Mouse (Mus musculus): Measurements from ENCODE around the gene Gm42906.

Gm42906 gene

DNA sequence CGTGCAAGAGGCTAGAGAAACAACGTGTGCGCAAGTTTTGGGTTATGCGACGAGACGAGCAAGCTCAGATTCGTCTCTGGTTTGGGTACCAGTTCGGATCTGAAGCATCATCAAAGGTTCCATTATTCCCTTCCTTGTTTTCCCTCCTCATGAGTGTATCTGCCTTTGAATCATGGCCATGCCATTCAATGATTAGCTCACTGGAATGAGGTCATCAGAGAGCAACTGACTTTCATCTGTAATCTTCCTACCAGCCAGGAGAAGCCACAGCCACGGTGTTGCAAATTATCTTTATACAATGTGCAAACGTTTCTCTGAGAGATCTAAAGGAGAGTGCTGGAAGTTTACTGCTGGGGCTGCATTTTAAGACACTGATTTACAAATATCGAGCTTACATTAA, 240.6 kb downstream of the Gm42906 start:
- DNase-seq (ENCODE audit: low spot score), result no peak

DNA sequence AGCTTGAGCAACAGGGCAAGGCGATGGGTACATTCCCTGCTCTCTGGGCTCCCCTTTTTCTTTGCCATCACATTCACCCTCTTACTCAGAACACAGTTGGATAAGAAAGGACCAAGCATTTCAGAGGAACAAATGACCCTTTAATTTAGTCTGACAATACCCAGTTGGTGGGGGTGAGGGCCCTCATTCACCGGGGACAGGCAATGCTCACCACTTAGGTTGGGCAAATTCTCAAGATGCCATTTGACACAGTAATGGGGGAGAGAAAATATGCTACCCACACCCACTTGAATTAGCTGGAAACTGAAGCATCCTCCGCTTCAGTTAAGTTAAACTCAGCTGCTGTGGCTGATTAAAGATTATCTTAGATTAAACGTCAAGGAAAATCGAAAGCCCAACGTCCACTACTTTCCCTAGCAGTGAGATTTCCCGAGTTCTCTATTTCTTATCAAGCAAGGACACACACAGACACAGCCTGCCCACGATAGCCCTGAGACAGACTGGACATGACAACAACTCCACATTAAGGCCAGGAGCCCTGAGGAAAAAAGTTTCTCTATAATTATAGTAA, 242.6 kb downstream of the Gm42906 start:
- DNase-seq (ENCODE audit: low spot score), result no peak

DNA sequence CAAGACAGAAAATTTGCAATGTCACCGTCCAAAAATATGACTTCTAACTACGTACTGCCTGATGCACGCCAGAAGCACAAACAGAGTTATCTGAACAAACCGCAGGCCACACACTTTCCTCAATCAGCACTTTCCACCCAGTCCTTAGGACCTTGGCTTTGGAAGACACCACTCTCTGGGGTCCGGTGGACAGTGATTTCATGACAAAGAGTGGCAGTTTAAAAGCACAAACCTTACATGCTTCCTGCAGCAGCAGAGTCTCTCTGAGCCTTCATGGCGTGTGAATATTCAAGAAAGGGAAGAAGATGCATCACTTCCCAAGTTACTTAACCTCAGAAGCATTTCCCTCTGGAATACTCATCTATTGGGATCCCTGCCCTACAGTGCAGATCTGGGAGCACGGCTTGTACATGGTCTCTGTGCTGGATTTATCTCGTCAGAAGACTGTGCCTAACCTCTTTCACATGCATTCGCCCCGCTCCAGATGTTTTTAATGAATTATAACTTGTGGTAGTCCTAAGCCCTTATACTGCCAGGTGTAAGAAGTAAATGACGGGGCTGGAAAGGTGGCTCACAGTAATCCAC, 244.2 kb downstream of the Gm42906 start:
- DNase-seq (ENCODE audit: low spot score), result no peak

DNA sequence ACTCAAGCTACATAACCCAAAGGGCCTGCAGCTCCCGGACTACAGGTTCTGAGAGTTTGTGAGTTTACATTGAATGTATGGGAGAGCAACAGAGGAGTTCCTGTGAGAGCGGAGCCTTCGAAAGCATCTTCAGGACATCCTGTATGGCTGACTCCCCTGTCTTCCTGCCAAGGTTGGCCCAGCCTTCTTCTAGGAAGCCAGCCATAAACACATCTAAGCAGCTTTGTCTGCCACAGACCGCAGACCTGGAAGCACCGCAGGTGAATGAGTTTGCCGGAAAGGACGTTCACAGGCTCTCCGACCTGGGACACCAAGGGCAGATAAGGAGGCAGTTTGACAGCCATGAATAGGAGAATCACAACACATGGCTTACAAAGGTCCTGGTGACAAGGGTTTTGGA, 246.7 kb downstream of the Gm42906 start:
- no peak for DNase-seq (ENCODE audit: low spot score)

DNA sequence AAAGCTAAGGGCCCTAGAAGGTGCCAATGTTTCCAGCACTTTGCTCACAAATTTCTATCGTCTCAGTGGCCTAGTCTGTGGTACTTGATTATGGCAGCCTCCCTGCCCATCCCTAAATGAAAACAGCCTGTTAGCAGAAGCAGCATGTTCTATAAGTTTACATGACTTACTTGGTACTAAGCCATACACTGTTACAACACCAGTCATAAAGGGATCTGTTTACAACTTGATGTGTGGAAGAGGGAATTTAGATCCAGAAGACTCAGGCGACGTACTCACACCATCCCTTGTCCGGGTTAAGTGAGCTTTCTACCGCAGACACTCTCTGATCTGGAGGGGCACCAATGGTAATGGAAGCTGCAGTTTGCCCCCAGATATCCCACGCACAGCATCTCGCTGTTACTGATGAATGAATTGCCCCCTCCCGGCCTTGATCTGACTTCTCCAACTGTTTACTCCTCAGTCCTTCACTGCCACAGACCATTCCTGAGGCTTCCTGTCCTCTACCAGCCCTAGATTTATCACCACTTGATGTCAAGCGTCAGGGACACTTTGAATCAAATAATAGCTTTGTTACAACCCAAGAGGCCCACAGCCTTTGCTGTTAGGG, 247.7 kb downstream of the Gm42906 start:
- no peak for DNase-seq (ENCODE audit: low spot score)

DNA sequence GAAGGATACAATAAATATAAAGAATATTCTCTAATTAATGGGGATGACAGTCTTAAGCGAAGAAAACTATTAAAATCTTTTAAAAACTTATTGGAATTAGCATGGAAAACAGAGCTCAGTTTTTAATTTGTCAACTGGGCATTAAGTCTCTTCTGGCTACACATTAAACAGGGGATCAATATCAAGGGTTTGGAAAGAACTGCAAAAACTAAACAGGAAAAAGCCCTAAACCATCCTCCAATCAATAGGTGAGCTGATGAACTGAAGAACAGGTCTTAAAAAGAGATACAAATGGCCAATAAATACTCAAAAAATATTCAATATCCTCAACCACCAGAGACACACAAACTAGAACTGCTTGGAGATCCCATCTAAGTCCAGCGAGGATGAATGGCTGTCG, 250.8 kb downstream of the Gm42906 start:
- DNase-seq (ENCODE audit: low spot score), result no peak

DNA sequence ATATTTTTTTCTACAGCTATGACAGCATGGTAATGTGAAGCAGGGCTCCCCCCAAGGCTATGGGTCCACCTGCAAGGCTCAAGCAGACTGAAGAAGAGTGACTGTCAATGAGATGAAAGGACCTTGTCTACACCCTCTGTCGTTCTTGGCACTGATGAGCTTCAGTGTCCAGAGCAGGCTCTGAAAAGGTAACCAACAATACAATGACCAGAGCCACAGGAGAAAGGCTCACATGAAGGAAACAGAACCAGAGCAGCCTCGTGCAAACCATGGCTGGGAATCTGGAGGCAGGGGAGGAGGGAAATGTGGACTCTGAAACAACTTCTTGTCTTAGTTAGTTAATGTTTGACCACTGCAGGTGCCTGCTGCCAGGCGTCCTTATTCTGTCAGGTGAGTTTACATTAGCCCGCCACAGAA, 252.1 kb downstream of the Gm42906 start:
- no peak for DNase-seq (ENCODE audit: low spot score)

DNA sequence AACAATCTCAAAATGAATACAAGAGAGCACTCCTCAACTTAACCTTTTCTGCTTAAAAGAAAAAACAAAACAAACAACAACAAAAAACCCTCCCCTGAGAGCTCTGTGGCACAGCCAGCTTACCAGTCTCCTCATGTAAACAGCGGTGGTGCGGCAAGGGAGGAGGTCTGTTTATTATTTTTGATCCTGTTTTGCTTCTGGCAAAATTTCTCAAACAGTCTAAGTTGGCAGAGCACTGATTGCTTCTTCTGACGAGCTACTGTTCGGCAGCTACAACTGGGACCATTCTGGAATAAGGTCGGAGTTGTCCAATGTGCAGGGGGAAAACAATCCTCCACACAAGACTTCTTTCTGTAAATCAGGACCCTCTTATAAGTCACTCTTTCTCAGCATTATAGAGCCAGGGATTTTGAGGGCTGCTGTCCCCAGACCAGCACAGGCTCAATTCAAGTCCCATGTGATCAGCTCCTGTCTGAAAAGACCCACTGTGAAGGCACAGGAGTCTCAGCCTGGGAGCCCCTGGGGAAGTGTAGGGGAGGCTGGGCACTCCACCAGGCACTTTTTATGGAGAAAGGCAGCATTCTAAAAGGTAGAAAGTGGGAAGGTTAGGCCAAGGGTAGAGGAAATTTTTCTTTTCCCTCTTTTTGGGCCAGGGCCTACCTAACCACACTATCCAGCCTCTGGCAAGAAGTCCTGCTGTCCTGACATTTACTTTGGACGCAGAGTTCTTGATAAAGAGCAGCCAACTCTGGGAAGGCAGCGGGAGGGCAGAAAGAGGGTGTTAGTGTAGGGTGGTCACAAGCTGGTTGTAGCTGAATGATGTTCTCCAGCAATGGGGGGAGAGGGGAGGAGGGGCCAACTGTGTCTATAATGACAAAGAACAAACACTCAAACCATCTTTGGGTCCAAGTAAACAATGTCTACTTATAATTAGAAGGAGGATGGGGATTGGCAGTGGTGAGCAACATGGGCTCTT, 253.2 kb downstream of the Gm42906 start:
- no peak for DNase-seq (ENCODE audit: low spot score)

DNA sequence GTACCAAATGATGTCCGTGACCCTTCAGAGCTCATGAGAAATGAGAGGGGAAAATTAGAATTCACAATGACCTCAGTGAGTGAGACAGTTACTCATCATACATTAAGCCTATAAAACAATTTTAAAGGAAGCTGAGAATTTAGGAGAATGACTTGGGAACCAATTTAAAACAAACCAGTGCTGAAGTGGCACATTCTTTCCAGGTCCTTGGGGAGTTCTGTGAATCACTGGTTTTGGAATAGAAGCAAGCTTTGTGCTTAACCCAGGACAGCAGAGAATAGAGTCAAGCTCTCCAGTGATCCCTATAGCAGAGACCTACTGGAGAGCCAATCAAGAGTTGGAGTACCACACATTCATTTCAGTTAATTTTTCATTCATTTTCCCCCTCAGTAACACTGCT, 254.2 kb downstream of the Gm42906 start:
- no peak for DNase-seq (ENCODE audit: low spot score)

DNA sequence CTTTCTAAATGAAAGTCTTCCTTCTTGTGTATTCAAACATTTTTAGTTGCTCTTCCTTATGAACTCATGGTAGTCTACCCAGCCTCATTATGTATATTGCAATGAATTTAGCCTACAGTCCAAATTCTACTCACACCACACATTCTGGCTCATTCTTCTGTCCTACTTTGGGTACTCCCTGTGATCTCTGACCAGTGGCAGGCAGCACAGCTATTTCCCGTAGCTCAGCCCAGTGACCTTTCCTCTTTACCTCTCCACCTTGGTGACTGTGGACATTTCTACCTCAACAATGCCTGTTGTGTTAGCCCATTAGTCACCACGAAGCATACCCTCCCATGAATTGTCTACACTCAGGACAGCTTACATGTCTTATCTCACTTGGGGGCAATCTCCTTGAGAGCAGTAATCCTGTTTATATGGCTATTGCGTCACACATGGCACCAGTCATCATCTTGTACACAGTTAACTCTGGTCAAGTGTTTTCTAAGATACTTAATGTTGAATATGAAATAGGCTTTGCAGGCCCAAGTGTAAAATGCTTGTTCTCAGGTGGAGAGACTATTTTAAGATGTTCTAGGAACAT, 257.7 kb downstream of the Gm42906 start:
- DNase-seq (ENCODE audit: low spot score), result no peak

DNA sequence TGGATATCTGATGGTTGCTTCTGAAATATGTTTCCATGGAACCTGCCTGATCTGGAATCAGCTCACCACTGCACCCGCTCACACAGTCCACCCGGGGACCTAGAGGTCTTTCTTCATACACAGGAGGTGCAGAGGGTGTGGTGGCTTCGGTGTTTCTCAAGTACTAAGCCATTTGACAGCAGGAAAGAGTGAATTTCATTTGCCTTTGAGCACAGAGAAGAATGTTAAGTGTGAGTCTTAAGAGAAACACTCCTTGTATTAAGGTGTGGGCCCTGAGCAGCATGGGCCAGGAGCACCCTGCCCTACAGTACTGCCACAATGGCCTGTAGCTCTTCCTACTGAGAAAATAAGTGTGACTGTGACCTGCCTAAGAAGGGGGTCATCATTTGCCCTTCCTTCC, 259.8 kb downstream of the Gm42906 start:
- DNase-seq (ENCODE audit: low spot score), result no peak

DNA sequence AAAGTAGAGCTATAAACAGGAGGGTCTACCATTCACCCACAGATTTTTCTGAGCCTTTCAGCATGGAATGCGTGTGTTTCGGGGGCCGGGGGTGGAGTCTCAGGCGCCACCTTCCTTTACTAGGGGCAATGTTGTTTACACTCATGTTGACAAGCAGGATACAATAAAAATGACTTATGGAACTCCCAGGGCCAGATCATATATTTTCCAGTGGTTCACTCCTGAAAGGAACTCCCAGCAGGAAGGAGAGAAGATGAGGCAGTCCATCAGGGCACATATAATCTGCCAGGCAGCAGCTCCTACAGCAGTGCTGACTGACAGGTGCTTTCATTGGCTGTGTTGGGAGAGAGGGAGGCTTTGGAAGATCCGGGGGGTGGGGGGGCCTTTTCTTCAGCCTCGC, 260.3 kb downstream of the Gm42906 start:
- no peak for DNase-seq (ENCODE audit: low spot score)

DNA sequence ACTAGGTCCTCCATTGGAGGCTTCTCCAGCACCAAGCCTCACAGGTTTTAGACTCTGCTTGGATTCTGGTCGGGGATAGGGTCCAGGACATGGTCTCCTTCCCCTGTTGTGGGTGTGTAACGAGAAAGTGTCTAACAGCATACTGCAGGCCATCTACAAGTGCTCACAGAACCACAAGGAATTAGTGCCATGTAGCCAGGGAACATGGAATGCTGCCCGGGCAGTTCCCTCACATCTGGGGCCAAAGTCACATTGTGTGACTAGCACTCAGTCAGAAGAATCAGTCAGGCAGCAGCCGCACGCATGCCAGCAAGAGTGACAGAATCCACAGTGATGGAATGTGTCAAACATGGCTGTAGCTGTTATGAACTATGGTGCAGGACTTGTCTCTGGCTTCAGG, 261.7 kb downstream of the Gm42906 start:
- no peak for DNase-seq (ENCODE audit: low spot score)

DNA sequence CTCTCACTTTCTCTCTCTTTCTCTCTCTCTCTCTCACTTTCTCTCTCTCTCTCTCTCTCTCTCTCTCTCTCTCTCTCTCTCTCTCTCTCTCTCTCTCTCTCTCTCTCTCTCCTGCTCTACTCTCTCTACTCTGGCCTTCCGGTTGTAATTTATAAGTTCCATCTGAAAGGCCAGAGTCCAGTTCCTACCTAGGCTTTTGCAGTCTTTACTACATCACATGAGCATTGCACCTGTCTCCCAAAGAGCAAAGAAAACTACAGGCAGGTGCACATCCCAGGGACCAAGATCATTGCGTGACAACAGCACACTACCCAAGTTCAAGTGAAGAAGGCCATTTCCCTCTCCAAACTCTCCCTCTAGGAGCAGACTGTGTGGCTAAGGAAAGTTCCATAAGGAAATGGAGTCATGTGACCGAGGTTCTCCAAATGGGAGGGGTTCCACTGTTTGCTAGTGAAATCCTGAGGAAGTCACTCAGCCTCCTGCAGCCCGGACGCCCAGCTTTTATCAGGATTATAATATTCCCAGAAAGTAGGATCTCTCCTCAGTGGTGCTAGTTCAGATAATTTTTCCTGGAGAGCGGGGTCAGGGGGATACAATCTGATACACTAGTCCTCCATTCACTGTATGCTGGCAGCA, 262.5 kb downstream of the Gm42906 start:
- no peak for DNase-seq (ENCODE audit: low spot score)

DNA sequence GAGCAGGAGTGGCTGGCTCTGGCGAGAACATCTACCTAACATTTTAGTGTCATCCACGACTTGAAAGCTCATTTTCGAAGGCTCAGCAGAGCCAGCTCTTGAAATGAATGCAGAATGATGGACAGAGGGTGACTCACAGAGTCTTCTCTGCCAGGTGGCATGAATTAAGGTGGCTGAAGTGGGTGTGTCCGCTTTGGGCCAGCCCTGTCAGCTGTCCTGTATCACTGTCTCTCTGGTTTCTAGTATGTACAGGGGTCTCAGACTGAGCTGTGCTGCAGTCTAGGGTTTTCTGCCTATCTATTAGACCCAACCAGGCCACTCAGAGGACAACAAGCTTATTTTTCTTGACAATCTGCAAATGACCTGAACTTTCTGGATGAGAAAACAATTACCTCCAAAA, 263.1 kb downstream of the Gm42906 start:
- DNase-seq (ENCODE audit: low spot score), result no peak

DNA sequence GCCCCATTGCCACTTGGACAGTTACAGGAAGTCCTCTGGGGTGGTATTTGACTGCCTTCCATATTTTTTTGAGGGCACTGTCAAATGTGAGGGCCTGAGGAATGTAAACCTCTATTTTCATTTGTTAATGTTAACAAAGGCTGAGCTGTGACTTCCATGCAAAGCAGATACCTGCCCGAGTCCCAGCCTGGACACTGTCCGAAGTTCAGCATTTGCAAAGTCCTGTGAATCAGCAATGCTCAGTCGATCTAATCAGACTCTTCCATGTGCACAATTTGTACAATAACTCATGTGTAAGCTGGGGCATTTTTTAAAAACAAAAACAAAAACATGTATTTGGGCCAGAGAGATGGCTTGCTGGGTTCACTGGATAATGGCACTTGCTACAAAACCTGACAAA, 265.3 kb downstream of the Gm42906 start:
- no peak for DNase-seq (ENCODE audit: low spot score)

DNA sequence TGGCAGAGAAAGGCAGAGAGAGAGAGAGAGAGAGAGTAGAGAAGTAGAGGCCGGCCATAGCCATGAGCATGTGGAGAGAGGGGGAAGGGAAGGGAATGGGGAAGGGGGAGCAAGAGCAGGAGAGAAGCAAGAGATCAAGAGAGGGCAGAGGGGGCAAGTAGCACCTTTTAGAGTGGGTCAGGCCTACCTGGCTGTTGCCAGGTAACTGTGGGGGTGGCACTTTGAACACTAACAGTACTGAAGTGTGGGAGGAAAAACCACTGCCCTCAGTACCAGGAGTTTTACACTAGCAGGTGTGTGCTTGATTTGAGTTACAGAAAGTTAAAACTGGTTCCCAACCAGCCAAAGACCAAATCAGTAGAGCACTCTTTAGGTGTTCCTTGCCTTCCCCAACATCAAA, 272.7 kb downstream of the Gm42906 start:
- no peak for DNase-seq (ENCODE audit: low spot score)

DNA sequence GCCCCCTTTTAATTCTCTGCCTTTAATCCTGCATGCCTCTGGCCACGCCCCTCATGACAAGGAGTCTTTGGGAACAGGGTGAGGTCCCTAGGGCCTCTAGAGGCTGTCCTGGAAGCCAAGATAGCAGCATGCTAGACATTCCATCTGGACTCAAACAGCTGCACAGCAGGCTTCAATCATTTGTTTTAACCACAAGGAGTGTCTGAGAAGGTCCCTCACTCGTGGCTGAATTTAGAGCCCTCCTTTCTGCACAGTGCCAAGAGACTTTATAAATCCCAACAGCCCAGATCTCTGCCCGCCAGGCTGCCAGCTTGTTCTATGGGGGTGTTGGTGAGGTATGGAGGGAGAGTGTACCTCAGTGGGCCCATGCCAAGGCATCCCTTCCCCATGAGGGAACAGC, 273.2 kb downstream of the Gm42906 start:
- no peak for DNase-seq (ENCODE audit: low spot score)

DNA sequence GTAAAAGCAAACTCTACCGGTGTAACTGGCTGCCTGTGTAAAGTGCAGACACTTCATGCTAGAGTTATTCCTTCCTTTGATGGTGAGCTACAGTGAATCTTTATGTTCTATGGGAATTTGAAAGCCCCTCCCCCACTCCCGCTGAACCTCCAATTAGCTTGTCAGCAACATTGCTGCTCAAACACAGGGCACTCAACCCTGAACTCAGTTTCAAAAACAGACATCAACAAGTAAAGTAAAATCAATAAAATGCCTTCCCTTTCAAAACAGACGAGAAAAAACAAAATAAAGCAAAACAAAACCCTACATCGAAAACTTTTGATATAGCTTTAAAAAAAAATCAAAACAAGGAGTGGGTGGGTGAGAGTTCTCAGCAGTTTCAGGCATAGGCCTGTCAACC, 273.9 kb downstream of the Gm42906 start:
- no peak for DNase-seq (ENCODE audit: low spot score)

DNA sequence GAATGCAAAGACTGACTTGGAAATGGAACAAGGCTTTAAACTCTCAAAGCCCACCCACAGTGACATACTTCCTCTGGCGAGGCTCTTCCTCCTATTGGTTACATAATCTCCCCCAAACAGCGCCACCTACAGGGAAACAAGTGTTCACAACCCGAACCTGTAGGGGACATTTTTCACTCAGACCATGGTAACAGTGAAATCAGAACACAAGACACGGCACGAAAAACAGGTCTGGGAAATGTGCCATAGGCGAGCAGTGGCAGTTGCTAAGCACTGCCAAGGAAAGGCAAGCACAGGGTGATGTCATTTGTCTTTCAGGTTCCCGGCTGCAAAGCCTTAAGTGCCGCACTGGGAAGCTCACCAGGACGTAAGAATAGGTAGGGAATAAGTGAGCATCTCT, 276.4 kb downstream of the Gm42906 start:
- DNase-seq (ENCODE audit: low spot score), result no peak

DNA sequence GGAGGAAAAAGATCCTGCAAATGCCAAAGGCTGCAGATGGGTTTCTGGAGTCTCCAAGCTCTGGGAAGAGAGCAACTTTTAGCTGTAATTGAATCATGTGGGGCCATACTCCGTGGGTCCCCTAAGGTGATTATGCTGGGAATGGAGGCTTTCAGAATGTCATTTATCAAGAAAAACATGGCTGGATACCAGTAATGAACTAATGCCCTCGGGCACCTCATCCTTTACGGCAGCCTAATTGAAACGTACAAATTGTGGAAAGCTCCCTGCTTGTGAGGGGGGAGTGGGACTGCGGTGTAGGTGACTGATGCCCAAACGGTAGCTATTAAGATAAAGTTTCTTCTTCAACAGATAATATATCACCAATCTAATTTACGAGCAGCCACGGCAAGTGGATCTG, 278.5 kb downstream of the Gm42906 start:
- no peak for DNase-seq (ENCODE audit: low spot score)

DNA sequence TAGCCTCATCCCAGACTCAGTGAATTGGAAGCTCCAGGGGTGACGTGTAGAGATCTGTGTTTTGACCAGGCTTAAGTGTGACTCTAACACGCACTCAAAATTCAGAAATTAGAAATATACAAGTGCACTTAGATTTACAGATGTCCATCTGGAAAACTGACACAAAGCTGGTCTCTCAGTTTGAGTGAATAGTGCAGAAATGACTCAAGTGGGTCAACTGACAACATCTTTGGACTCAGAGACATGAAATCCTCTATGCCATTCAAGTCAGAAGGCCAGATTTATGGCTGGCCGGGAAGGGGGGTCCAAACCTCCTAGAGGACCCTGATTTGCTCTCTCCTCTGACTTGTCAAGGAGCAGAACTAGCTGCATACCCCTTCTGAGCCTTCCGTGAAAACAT, 279.9 kb downstream of the Gm42906 start:
- no peak for DNase-seq (ENCODE audit: low spot score)
